Mouse (Mus musculus) mature B cell (primary cell): ENCODE data around the gene Itpr1.

ENCODE experiments used
- in situ Hi-C: fragments of 300-500 bp; cut with MboI; formaldehyde crosslinking; loops from 2 replicates; pipeline ENCODE4 v1.14.3; 2019

The Itpr1 gene

DNA sequence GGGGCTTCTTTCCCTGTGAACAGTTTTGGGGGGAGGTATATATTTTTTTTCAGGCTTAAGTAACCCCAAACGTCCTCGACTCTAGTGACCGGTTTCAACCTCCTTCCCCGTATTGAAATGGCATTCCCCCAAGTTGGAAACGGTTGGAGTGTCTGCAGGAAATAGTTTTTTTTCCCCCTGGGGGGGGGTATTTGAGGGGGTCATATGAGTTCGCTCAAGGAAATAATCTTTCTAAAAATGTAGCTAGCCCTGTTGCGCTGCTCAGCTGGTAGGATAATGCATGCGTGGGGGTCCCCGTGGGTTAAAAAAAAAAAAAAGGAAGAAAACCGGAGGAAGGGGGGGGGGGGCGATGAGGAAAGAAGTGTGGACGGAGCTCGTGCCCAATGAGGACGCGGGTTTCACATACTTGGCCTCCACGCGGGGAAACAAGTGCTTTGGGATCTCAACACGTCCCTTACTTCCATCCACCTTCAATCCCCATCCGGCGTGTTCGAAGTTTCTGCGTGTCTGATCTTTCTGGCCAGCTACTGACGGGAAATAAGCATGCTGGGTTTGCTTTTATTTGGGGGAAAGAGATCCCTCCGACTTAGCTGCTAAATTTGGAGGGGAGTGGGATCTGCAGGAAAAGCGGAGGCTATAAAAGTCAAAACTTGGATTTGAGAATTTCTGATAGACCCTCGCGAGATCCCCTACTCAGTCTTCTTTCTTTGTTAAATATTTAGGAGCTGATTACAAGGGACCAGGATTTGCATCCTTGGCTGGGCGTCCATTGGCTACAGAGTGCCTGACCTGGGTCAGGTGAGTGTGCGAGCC is 791 bp downstream of the Itpr1 start:
- in situ Hi-C loops: no loop called here

DNA sequence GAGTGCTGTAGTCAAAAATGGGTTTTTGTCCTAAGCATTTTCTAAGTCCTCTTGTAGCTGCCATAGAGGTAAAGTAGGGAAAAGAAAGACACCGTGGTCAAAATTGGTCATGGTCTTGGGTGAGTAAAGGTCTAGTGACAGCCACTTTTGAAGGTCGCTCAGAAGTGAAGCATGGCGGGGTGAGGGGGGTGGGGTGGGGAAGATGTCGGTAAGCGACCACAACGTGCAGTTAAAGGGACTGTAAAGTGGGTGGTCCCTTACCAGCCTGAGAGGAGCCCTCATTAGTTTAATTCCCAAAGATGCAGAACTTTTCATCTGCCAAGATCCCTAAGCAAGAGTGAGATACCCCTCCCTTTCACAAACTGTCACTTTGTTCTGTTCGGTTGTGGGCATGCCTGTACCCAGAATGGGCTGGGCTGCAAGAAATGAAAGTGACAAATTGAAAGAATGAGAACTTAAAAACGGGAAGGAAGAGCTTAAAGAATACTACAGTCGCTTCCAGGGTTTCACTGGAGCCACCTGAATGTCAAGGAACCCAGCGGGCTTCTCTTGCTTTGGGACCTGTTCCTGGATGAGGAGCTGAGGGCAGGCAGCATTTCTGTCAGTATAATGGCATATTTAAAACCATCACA is 1.5 kb downstream of the Itpr1 start:
- in situ Hi-C loops: no loop called here

DNA sequence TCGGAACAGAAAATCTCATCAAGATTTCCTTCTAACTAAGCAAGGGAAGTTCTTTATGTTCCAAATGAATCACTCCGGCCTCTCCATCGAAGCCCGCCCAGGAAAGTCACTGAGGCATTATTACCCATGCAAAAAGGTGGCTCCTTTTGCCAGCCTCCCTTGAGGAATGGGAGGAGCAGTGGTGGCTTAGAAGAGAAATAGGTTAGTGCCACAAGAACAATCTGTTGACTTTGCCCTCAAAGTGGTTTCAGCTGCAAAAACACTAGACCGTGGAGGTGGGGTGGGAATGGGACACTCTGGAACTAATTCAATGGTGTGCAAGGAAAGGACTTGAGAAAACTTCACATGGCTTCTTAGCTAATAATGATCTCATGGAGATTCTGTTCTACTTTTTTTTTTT is 3.2 kb downstream of the Itpr1 start:
- in situ Hi-C loops: no loop called here

- in situ Hi-C loops: no loop called here
Observed at GRCm38 (mm10) chr6:108216832-108217231, 3.9 kb downstream of the Itpr1 start.

DNA sequence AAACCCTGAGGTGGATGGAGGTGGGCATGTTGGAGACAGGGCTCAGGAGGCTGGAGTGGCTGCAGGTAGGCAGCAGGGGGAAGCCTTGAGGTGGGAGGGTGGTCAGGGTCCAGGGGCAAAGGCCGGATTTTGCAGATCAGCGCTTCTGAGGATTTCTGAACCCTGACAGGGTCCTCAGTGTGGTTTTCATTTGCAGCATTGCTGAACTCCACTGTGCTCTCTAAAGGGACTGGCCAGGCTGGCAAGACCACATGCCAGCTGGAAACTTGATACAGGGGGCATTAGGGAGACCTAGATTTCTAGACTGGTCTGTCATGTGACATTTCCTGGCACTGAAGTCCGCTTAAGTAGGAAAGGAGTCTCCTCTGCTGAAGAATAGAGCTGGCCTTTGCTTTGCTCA is 5.1 kb downstream of the Itpr1 start:
- in situ Hi-C loops: no loop called here

GRCm38 (mm10) chr6:108222435-108222834 is 9.5 kb downstream of the Itpr1 start:
- in situ Hi-C loops: no loop called here

- in situ Hi-C loops: no loop called here
Observed at GRCm38 (mm10) chr6:108222875-108223274, 10.0 kb downstream of the Itpr1 start.

DNA sequence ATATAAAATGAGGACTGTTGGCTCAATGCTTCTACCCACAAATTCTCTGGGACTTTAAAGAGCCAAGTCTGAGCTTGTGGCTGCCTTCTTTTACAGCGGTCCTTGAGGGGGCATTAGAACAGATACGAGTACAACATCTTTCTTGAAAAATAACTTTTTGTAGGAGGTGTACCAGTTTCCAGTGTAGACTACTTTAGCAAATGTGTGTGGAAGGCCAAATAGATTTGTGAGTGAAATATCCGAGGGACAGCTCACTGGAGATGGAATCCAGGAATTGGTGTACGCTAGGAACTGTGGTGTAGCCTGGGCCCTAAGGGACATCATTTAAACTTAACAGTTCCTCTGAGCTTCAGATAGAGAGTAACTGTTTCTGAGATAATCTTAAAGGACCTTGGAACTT is 11.5 kb downstream of the Itpr1 start:
- in situ Hi-C loops: no loop called here

DNA sequence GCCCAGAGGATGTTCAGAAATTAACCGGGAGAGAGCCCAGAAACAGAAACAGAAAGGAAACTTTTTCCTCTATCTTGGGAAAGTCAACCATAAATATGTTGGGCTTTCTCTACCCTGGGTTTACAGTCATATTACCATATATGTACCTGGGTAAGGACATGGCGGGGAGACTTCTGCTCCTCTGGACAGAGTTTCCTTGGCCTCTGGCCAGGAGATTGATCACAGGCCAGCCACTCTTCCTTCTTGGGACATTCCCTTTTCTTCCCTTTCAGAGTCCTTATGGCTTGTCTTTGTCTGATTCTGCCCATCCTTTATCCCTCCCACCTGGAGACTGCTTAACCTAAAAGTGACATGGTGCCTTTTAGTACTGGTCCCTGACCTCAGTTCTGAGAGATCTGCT is 12.1 kb downstream of the Itpr1 start:
- in situ Hi-C loops: no loop called here

DNA sequence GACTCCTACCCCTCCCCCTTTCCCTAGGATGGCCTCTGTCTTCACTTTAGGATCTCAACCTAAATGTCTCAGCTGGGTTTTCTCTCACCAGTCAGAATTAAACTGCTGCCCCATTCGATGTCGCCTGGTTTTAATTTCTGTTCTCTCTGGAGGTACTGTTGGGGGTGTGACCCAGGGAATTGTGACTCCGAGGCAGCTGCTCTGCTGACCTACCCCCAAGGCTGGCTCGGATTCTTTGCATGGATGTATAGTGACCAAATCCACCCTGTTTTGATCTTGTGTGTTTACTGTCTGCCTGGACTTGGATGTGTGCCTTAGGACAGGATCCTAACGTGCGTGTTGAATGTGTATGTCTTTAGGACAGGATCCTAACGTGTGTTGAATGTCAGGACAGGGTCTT is 13.3 kb downstream of the Itpr1 start:
- in situ Hi-C loops: no loop called here

DNA sequence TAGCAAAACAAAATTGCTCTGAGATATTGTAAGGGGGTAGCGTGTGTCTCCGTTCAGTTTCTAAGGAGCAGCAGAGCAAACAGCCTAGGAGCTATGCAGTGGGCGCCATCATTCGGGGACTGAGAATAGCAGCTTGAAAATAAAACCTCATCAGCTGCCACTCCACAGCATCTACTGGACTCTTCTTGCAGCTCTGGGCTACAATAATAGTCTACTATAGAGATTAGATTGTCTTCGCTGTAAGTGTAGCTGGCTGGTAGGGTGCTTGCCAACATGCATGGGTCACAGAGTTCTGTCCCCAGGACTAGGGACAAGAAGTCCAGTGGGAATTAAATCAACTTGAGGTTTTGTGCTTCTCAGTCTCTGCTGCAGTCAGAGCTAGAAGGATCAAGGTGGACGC is 14.6 kb downstream of the Itpr1 start:
- in situ Hi-C loops: no loop called here

GRCm38 (mm10) chr6:108228048-108228447 is 15.2 kb downstream of the Itpr1 start:
- in situ Hi-C loops: no loop called here

- in situ Hi-C loops: no loop called here
Observed at GRCm38 (mm10) chr6:108228601-108229000, 15.7 kb downstream of the Itpr1 start.

DNA sequence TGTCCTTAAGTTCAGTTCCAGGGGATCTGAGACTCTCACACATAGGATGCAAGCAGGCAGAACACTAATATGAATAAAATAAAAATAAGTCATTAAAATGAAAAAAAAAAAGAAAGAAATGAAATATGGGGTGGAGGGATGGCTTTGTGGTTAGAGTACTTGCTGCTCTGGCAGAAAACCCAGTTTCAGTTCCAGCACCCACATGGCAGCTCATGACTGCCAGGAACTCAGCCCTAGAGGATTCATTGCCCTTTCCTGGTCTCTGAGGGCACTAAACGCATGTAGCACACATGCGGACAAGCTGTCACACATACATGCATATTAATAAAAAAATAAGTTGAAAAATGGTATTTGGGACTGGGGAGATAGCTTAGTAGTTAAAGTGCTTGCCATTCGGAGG is 17.7 kb downstream of the Itpr1 start:
- in situ Hi-C loops: no loop called here

DNA sequence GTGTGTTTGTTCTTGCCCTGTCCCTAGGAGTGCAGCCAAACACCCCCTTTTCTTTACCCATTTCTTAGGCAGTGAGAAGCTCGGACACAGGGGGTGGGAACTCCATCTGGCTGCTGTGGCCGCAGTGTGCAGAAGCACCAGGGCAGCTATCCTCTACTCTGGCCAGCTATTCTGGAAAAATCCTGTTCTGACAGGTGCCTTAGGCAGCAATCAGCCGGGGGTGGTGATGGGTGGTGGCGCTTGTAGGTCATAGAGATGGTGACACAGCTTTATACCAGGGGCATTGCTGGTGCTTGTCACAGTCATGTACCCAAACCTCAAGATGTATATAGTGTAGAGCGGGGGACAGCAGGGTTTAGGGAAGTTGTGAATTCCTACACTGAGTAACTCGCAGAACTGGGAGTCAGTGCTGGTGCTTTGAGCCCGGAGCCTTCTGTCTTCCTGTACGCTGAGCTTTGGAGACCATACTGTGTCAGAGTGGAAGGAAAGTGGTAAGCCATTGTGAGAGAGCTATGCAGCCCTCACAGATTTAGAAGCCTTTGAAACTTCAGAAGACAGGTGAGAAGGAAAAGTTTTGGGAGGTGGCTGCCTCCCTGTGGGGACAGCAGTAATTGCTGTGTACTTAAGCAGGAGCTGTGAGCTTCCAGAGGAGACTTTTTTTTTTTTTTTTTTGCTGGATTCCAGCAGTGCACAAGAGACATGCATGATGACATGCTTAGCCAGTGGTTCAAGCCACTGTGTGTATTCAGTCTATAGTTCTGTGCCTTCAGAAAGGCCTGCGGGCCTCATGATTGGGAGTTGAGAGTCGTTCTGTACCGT is 19.2 kb downstream of the Itpr1 start:
- in situ Hi-C loops: no loop called here

DNA sequence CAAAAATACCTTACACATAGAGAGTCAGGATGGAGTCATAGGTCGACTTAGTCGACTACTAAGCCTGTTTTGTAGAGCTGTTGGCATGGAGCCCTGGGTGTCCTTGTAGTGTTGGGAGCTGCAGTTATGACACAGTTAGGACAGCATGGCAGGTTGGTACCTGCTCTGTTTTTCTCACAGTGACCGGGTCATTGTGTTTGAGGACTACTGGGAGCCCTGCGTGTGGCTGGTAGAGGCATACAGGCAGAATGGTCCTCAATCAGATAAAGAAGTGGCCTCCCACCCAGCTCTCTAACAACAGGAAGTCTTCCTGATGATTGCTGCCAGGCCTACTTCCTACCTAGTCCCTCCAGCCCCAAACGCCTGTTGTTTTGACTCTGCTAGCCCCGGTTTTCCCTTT is 20.2 kb downstream of the Itpr1 start:
- in situ Hi-C loops: no loop called here

GRCm38 (mm10) chr6:108234536-108234935 is 21.6 kb downstream of the Itpr1 start:
- in situ Hi-C loops: no loop called here

- in situ Hi-C loops: no loop called here
Observed at GRCm38 (mm10) chr6:108235680-108236123, 22.8 kb downstream of the Itpr1 start.

GRCm38 (mm10) chr6:108236411-108236921 is 23.6 kb downstream of the Itpr1 start:
- in situ Hi-C loops: no loop called here

- in situ Hi-C loops: no loop called here
Observed at GRCm38 (mm10) chr6:108236996-108237395, 24.1 kb downstream of the Itpr1 start.

DNA sequence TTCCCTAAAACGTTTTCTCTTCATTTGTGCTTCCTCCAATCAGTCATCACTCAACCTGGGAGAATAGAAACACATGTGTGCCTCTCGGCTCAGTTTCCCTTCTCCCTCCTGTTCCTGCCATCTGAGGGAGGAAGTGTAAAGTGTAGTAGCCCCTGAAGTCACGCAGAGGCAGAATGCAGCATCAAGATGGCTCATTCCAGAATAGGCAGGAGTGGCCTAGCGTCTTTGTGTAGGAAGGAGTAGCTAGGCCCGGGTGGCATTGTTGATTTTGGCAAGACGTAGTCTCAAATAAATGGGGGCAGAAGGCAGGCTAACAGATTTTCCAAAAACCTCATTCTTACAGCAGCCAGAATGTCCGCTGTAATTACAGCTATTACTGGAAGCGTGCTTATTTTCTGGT is 24.7 kb downstream of the Itpr1 start:
- in situ Hi-C loops: no loop called here

DNA sequence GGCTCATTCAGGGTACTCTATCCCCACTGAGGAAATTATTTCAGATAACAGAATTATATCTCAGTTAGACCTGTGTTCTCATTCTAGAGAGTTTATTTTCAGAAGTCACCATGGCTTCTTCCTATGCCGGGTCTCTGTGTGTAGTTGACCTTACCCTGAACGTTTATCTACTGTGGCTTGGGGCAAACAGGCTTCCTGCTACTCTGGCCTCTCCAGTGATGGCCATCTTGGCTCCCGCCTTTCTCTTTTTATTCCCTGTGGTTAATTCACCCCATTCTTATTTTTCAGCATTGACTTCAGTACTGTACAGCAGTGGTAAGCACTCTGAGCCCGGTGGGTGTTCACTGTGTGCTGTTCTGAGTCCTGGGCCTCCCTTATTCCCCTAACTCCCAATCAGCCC is 25.1 kb downstream of the Itpr1 start:
- in situ Hi-C loops: no loop called here

- in situ Hi-C loops: no loop called here
Observed at GRCm38 (mm10) chr6:108239056-108239455, 26.2 kb downstream of the Itpr1 start.
